Mouse (Mus musculus) forebrain, embryonic 12.5 days (tissue): ENCODE data around the gene Xlr5b. TPM values are rescaled to one million over a fixed set of nuclear protein-coding genes. Genes with fewer than 3 reads are reported as not detected.
"Not testable (repeated sequence)": the region's sequence is repeated elsewhere in the genome, so short reads cannot be mapped to it uniquely, and the experiment has no call there.

Source experiments
- ATAC-seq: fragments of 200-750 bp; cut with Nextera tagmentation; 2 replicates; pipeline ENCODE4 v1.8.0; 2017; ENCODE audit warnings: moderate TSS enrichment; ENCODE audit not compliant: low FRiP score
- H3K27ac ChIP-seq: fragments of 300-500 bp; sonication (generic); 2 replicates; pipeline ENCODE4 v1.5.1; 2016; ENCODE audit warnings: mild to moderate bottlenecking
- H3K27me3 ChIP-seq: fragments of 300-500 bp; sonication (generic); 2 replicates; pipeline ENCODE4 v1.6.1; 2016; ENCODE audit warnings: mild to moderate bottlenecking
- H3K36me3 ChIP-seq: fragments of 300-500 bp; sonication (generic); replicated peaks from 2 replicates; pipeline ENCODE4 v1.6.1; 2016; ENCODE audit warnings: mild to moderate bottlenecking
- H3K4me1 ChIP-seq: fragments of 300-500 bp; sonication (generic); 2 replicates; pipeline ENCODE4 v1.6.1; 2016
- H3K4me2 ChIP-seq: fragments of 300-500 bp; sonication (generic); 2 replicates; pipeline ENCODE4 v1.6.1; 2016; ENCODE audit warnings: mild to moderate bottlenecking, moderate library complexity
- H3K4me3 ChIP-seq: fragments of 300-500 bp; sonication (generic); replicated peaks from 2 replicates; pipeline ENCODE4 v1.5.1; 2016; ENCODE audit warnings: mild to moderate bottlenecking
- H3K9ac ChIP-seq: fragments of 300-500 bp; sonication (generic); 2 replicates; pipeline ENCODE4 v1.6.1; 2016; ENCODE audit warnings: mild to moderate bottlenecking
- H3K9me3 ChIP-seq: fragments of 300-500 bp; sonication (generic); 2 replicates; pipeline ENCODE4 v1.6.1; 2016
- WGBS: fragments of 180-500 bp; shearing (Covaris S2); methylation state at CpG from one replicate; pipeline ENCODE4 v1.1.7; 2016; 5-methylcytosine and 5-hydroxymethylcytosine counted together
- polyA plus RNA-seq: library from polyadenylated mRNA; unstranded; fragments of >200 nt; fragmentation: Nextera tagmentation; extraction: Ambion mirVana; gene quantifications from 2 replicates; pipeline ENCODE4 v1.2.1, GENCODE M21; 2016

Gene Xlr5b
- polyA plus RNA-seq, result not detected in 2 replicates

GRCm38 (mm10) chrX:73148496-73148895 lies at the start of gene Xlr5b:
Xlr5b (plus strand) TSS chrX:73148796.
- H3K27me3 ChIP-seq, H3K4me1 ChIP-seq, H3K36me3 ChIP-seq, H3K9ac ChIP-seq, H3K27ac ChIP-seq, ATAC-seq, H3K4me2 ChIP-seq, H3K4me3 ChIP-seq, H3K9me3 ChIP-seq: not testable (repeated sequence)
- WGBS, result no CpG with 5 or more reads among the region's 20 CpGs

- no CpG with 5 or more reads among the region's 7 CpGs for WGBS
- ATAC-seq, result not testable (repeated sequence)
Measured at GRCm38 (mm10) chrX:73116747-73117146, 31.8 kb upstream of the Xlr5b start, which contains the start of gene Gm14685. Gm14685 (plus strand) TSS chrX:73117047.

GRCm38 (mm10) chrX:73122859-73123829 lies 25.5 kb upstream of the Xlr5b start:
- H3K4me2 ChIP-seq, H3K4me1 ChIP-seq, H3K27me3 ChIP-seq, H3K9me3 ChIP-seq, H3K27ac ChIP-seq, H3K4me3 ChIP-seq, H3K9ac ChIP-seq, H3K36me3 ChIP-seq: not testable (repeated sequence)
- no CpG with 5 or more reads among the region's 12 CpGs for WGBS
- peak; percentile 57 for ATAC-seq

More at GRCm38 (mm10) chrX:73116747-73117146, 31.8 kb upstream of the Xlr5b start, which contains the start of gene Gm14685:
- H3K4me3 ChIP-seq, H3K36me3 ChIP-seq, H3K9me3 ChIP-seq, H3K27ac ChIP-seq, H3K4me1 ChIP-seq, H3K4me2 ChIP-seq, H3K9ac ChIP-seq, H3K27me3 ChIP-seq: not testable (repeated sequence)

DNA sequence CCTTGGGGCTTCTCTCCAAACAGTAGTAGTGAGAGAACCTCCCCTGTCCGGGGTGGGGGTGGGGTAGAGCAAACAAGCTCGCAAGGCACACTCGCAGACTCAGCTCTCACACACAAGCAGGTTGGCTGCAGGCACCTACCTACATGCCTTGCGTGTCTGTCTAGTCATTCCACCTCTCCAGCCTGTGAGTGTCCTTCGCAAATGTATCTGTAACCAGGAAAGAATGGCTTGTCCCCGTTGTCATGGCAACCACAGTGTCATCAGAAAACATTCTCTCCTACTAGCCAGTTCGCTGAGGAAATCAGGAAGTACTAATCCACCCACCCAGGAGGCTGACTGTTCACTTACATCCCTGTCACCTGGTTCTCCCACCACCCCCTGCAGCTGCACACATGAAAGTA lies 5.4 kb upstream of the Xlr5b start:
- H3K4me3 ChIP-seq, H3K36me3 ChIP-seq, H3K4me2 ChIP-seq, H3K9ac ChIP-seq, H3K9me3 ChIP-seq, H3K27me3 ChIP-seq, H3K27ac ChIP-seq, H3K4me1 ChIP-seq: not testable (repeated sequence)
- peak; percentile 60; the same call in 1 of the 2 replicates for ATAC-seq
- no CpG with 5 or more reads among the region's 7 CpGs for WGBS

DNA sequence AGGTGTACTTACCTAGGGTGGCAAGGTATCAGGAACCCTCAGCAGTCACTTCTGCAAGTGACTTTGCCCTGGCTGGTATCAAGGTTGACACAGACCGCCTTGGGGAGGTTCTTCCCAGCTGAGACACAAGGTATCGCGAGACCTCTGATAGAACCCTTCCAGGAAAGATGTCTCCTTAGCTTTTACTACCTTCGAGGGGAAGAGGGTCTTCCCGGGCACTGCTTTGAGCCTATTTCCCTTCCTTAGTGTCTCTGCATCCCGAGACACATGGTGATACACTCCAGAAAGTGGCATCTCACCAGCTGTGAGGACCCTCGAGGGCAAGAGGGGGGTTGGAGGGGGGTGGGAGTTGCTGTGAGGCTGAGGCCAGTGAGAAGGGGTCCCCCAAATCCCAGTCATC lies 754 bp downstream of the Xlr5b start, which contains the start of gene DXBay18:
Gene DXBay18, minus strand, starts transcription at position 101 of the 400 bp plus-strand sequence.
- not testable (repeated sequence) for H3K36me3 ChIP-seq, H3K27ac ChIP-seq, ATAC-seq, H3K4me2 ChIP-seq, H3K4me3 ChIP-seq, H3K9me3 ChIP-seq, H3K4me1 ChIP-seq, H3K9ac ChIP-seq, H3K27me3 ChIP-seq
- no CpG with 5 or more reads among the region's 7 CpGs for WGBS

DNA sequence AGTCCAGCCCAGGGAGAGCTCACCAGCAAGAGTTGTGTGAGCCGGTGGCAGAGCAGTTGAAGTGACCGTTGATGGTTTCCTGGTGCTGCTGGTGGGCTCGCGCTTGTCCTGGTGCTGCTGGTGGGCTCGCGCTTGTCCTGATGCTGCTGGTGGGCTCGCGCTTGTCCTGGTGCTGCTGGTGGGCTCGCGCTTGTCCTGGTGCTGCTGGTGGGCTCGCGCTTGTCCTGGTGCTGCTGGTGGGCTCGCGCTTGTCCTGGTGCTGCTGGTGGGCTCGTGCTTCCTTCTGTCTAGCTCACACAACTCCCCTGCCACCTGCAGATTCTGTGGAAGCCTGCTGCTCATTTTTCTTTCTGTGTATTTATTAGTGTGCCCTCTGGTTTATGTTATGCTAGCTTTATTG lies 28.3 kb downstream of the Xlr5b start, which contains the start of gene Spin2d:
Gene Spin2d, minus strand, starts transcription at position 101 of the 400 bp plus-strand sequence.
- H3K27ac ChIP-seq, H3K9me3 ChIP-seq, H3K4me3 ChIP-seq, H3K9ac ChIP-seq, H3K4me1 ChIP-seq, ATAC-seq, H3K27me3 ChIP-seq, H3K36me3 ChIP-seq, H3K4me2 ChIP-seq: not testable (repeated sequence)
- WGBS, result 83% methylated on average over 5 of the region's 15 CpGs

DNA sequence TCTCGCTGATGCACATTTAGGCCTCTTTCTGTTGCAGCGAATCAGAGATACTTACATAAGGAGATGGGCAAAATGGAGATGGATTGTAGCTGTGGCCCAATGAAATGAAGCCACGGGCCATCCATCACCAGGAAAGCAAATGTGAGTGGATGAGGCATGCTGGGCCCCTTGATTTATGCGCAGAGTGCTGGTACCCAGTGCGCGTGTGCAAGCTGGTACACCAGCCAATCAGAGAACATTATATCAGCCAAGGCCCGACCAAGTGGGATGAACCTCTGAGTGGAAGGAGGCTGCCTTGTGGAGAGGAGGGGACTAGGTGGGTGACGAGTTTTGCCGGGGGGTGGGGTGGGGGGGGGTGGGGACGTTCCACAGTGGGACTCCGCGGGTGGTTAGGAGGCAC lies 43.3 kb downstream of the Xlr5b start, which contains the start of gene Xlr3b:
Gene Xlr3b, plus strand, starts transcription at position 274 of the 400 bp plus-strand sequence.
- not testable (repeated sequence) for ATAC-seq, H3K27me3 ChIP-seq, H3K4me2 ChIP-seq, H3K9ac ChIP-seq, H3K4me3 ChIP-seq, H3K4me1 ChIP-seq, H3K27ac ChIP-seq, H3K36me3 ChIP-seq, H3K9me3 ChIP-seq
- WGBS, result 74% methylated on average over 11 of the region's 12 CpGs

Other genes with a start within 250 kb of the Xlr5b start
- 103 and 107 TPM in 2 replicates for gene Cetn2, start 230.4 kb upstream of the Xlr5b start, polyA plus RNA-seq
- 35.2 and 36.8 TPM in 2 replicates for gene Nsdhl, start 230.2 kb upstream of the Xlr5b start, polyA plus RNA-seq
- 2.4 and 3.3 TPM in 2 replicates for gene Zfp185, start 161.5 kb upstream of the Xlr5b start, polyA plus RNA-seq
- gene Pnma5, start 111.7 kb upstream of the Xlr5b start, polyA plus RNA-seq, result not detected in 2 replicates
- gene Pnma3, start 84.0 kb upstream of the Xlr5b start, polyA plus RNA-seq, result 0.99 and 1.0 TPM in 2 replicates
- gene Xlr4a, start 66.3 kb upstream of the Xlr5b start, polyA plus RNA-seq, result 0.18 and 0.72 TPM in 2 replicates
- gene Xlr3a, start 51.7 kb upstream of the Xlr5b start, polyA plus RNA-seq, result 2.7 and 3.3 TPM in 2 replicates
- 0.31 TPM in 1 of 2 replicates, not detected in the other for gene Gm14685, start 31.7 kb upstream of the Xlr5b start, polyA plus RNA-seq
- 0.45 TPM in 1 of 2 replicates, not detected in the other for gene DXBay18, start 654 bp downstream of the Xlr5b start, polyA plus RNA-seq
- not detected in 2 replicates for gene Spin2d, start 28.2 kb downstream of the Xlr5b start, polyA plus RNA-seq
- 13.6 and 14.0 TPM in 2 replicates for gene Xlr3b, start 43.4 kb downstream of the Xlr5b start, polyA plus RNA-seq
- 0.28 and 0.93 TPM in 2 replicates for gene Xlr4b, start 65.5 kb downstream of the Xlr5b start, polyA plus RNA-seq
- 20.5 and 22.5 TPM in 2 replicates for gene F8a, start 79.5 kb downstream of the Xlr5b start, polyA plus RNA-seq
- gene Xlr4c, start 94.3 kb downstream of the Xlr5b start, polyA plus RNA-seq, result 0.20 TPM in 1 of 2 replicates, not detected in the other
- gene Xlr3c, start 116.6 kb downstream of the Xlr5b start, polyA plus RNA-seq, result 0.23 TPM in 1 of 2 replicates, not detected in the other
- gene Xlr5a, start 144.2 kb downstream of the Xlr5b start, polyA plus RNA-seq, result not detected in 2 replicates
- gene Xlr5c, start 144.2 kb downstream of the Xlr5b start, polyA plus RNA-seq, result not detected in 2 replicates
- gene Gm45015, start 188.0 kb downstream of the Xlr5b start, polyA plus RNA-seq, result not detected in 2 replicates
- 20.7 and 22.1 TPM in 2 replicates for gene Zfp275, start 193.8 kb downstream of the Xlr5b start, polyA plus RNA-seq
- not detected in 2 replicates for gene Gm18336, start 249.9 kb downstream of the Xlr5b start, polyA plus RNA-seq